Mouse (Mus musculus): ENCODE measurements around the gene Gm45717.

- TF ChIP-seq CTCF (IDR thresholded peaks at IDR 0.05; ENCODE audit: control insufficient read depth, insufficient read depth, low read length) (no peak), POLR2A (IDR thresholded peaks at IDR 0.05; ENCODE audit: borderline replicate concordance, control insufficient read depth, low read depth, low read length) (no peak)
Measured at GRCm38 (mm10) chr7:140953800-140954732, 1.7 kb downstream of the Gm45717 start.
